Mouse (Mus musculus) lung, adult 2 months (tissue): ENCODE data around the gene Gm281. TPM values are rescaled to one million over a fixed set of nuclear protein-coding genes. Genes with fewer than 3 reads are reported as not detected.
"Not testable (repeated sequence)": the region's sequence is repeated elsewhere in the genome, so short reads cannot be mapped to it uniquely, and the experiment has no call there.

Experiments
- DNase-seq: peaks from one replicate; pipeline ENCODE4 v3.0.0; 2022
- H3K4me1 ChIP-seq: fragments of 200-500 bp; 2 replicates; pipeline ENCODE4 v1.6.1; 2011; ENCODE audit warnings: low read length; ENCODE audit not compliant: control insufficient read depth, insufficient read depth
- H3K4me3 ChIP-seq: fragments of 200-500 bp; replicated peaks from 2 replicates; pipeline ENCODE3; 2011; ENCODE audit warnings: low read depth, mild to moderate bottlenecking, control low read depth, low read length; ENCODE audit errors: extremely low read depth
- CTCF ChIP-seq: fragments of 200-500 bp; IDR thresholded peaks from 2 replicates; pipeline ENCODE4 v1.5.1; 2011; ENCODE audit warnings: mild to moderate bottlenecking, low read length, control low read depth; ENCODE audit not compliant: insufficient read depth
- POLR2A ChIP-seq: fragments of 200-500 bp; IDR thresholded peaks from 2 replicates; pipeline ENCODE4 v1.6.1; 2011; ENCODE audit warnings: low read depth, mild to moderate bottlenecking, control low read depth, low read length, borderline replicate concordance; ENCODE audit errors: extremely low read depth
- WGBS: fragments of 180-500 bp; shearing (Covaris S2); methylation state at CpG from one replicate; pipeline ENCODE4 v1.1.7; 2018; 5-methylcytosine and 5-hydroxymethylcytosine counted together
- polyA plus RNA-seq: library from polyadenylated mRNA; depleted of rRNA; stranded (reverse); fragments of >200 nt; gene quantifications from 2 replicates; pipeline ENCODE4 v1.2.3, GENCODE M21; 2012; rRNA removed

Gm281 gene
- 1.8 and 2.1 TPM in 2 replicates for polyA plus RNA-seq

GRCm38 (mm10) chr14:13914387-13915082 is at the start of gene Gm281:
Gene Gm281 (minus strand): TSS chr14:13914478.
- DNase-seq: no peak
- no peaks in the 10 kb centered on the region for H3K4me1 ChIP-seq
- 33% methylated on average over 1 of the region's 1 CpGs for WGBS
- no peak within 1 kb of the TSS for H3K4me3 ChIP-seq
- no peak for TF ChIP-seq POLR2A
- TF ChIP-seq CTCF: no peak

- no peak for DNase-seq
- TF ChIP-seq CTCF (no peak), POLR2A (no peak)
- peaks cover 3% of the 10 kb centered on the region for H3K4me1 ChIP-seq
- H3K4me3 ChIP-seq: no peak overlapping the region
- WGBS: 43% methylated on average over 1 of the region's 1 CpGs
These were observed 49.2 kb upstream of the Gm281 start for GRCm38 (mm10) chr14:13963527-13963926.

DNA sequence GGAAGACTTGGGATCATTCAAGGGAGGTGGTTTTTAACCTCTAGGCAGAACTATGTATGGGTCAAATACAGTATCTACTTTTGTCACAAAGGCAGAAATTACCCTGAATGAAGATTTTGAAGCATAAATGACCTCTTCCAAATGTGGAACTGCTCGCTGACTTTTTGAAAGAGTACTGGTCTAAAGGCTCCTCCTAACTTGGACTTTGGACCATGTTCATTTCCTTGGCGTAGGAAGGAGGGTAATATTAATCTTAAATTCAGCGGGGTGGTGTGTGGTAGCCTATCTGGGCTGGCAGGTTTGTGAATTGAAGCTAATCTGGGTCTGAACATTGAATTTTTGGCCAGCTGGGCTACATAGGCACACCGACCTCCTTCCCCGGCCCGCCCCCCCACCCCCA is 48.2 kb upstream of the Gm281 start:
- WGBS: 91% methylated on average over 6 of the region's 6 CpGs
- TF ChIP-seq POLR2A: no peak
- DNase-seq: no peak

GRCm38 (mm10) chr14:13961401-13962112 is 47.3 kb upstream of the Gm281 start, which contains the start of the genes Atxn7 and Thoc7:
Gene Atxn7 (plus strand): TSS chr14:13961440.
Gene Thoc7 (minus strand): TSS chr14:13961852.
- DNase-seq: peak; percentile 67

More for the DNA sequence above, 48.2 kb upstream of the Gm281 start:
- Histone ChIP-seq H3K4me1 (peaks cover 3% of the 10 kb centered on the region), H3K4me3 (no peak overlapping the region)

DNA sequence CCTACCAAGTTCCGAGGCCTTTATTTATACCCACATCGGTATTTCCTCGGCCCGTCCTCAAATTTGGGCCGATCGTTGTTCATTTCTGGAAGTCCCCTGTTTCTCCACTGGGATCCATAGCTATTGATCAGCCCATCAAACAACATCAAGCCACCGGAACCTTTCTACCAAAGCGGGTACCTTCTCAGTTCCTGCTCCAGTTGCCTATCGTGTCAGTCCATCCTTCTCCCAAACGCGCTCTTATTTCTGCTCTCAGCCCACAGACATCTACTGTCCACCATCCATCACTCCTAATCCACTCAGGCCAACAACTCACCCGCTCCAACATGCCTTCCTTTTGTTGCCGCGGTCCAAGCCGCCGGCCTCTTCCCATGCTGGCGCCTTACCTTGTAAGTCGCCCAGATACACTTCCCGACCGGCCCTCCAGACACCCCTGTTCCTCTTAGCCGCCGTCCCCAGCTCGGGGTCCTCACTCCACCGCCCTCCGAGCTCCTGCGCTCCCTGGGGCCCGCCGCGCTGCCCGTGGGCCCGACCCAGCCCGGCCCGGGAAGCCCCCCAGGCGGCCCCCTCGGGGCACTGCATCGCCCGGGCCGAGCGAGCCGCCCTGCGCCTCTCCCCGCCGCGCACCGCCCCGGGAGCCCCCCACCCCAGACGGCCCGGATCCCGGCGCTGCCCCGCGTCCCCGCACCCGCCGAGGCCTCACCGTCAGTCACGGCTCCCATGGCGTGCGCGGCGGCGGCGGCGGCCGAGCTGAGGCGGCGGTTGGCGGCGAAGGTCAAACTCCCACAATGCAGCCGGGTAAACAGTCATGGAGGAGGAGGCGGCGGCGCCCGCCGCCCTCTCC is 46.4 kb upstream of the Gm281 start:
- WGBS: under 1% methylated on average over 74 of the region's 75 CpGs
- Histone ChIP-seq H3K4me1 (peaks cover 3% of the 10 kb centered on the region), H3K4me3 (peak overlapping the region; percentile 75)
- DNase-seq: peak; percentile 62
- TF ChIP-seq CTCF (no peak), POLR2A (0 out of 2 replicates have a peak, but pooled peaks have one; percentile 15)

More at GRCm38 (mm10) chr14:13961401-13962112, 47.3 kb upstream of the Gm281 start, which contains the start of the genes Atxn7 and Thoc7:
- 2% methylated on average over 56 of the region's 56 CpGs for WGBS
- H3K4me3 ChIP-seq: peak within 1 kb of the TSS; percentile 75
- peaks cover 3% of the 10 kb centered on the region for H3K4me1 ChIP-seq
- TF ChIP-seq CTCF (no peak), POLR2A (no peak)

- TF ChIP-seq CTCF (no peak), POLR2A (no peak)
- peak; percentile 9 for DNase-seq
- WGBS: under 1% methylated on average over 9 of the region's 9 CpGs
- Histone ChIP-seq H3K4me1 (peaks cover 3% of the 10 kb centered on the region), H3K4me3 (peak overlapping the region; percentile 32)
These were observed 45.8 kb upstream of the Gm281 start for GRCm38 (mm10) chr14:13960079-13960478.

- 95% methylated on average over 3 of the region's 3 CpGs for WGBS
- not testable (repeated sequence) for H3K4me3 ChIP-seq, DNase-seq, H3K4me1 ChIP-seq
These were observed 37.9 kb upstream of the Gm281 start for GRCm38 (mm10) chr14:13952151-13952550.

DNA sequence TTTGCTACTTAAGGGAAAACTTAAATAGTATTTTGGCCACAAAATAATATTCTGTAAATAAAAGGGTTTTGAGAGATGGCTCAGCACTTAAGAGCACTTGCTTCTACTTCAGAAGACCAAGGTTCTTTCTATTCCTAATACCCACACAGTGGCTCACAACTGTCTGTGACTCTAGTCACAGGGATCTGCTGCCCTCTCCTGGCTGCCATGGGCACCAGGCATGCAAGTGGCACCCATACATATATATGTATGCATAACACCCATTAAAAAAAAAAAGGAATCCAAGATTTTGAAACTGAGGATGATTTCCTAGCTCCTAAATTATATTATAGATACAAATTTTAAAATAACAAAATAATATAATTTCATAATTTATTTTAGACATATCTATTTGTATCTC is 36.1 kb upstream of the Gm281 start:
- Histone ChIP-seq H3K4me1 (no peaks in the 10 kb centered on the region), H3K4me3 (no peak overlapping the region)
- TF ChIP-seq POLR2A (no peak), CTCF (peak; percentile 64)
- no peak for DNase-seq

DNA sequence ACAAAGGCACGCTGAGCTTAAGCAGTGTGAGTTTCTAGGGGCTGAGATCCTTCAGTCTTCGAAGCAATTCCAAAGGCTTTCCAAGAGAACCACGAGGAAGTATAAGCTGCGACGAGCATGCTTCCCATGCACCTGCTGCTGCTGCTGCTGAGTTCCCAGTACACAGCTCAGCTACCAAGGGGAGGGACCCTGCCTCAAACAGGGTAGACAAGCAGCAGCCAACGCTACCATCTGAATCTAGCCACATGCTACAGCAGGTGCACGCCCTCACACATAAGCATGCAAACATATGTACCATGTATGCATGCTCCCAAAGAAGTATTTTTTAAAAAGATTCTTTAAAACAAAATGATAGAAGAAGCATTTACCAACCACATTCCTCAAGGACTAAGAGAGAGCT is 34.1 kb upstream of the Gm281 start:
- DNase-seq: no peak
- WGBS: 93% methylated on average over 7 of the region's 7 CpGs
- TF ChIP-seq CTCF (no peak), POLR2A (no peak)
- Histone ChIP-seq H3K4me1 (no peaks in the 10 kb centered on the region), H3K4me3 (no peak overlapping the region)
